Mouse (Mus musculus) G1E (cell line): ENCODE measurements at regions not wholly inside any gene's neighbourhood (a gene's known extent, or its start where the extent isn't known, plus 50 kb on each side); places are given as distances from the start of the nearest gene placed in this dataset.

Experiments used
- ATAC-seq: 2 replicates; pipeline ENCODE4 v1.8.0; 2016; ENCODE audit warnings: mild to moderate bottlenecking; ENCODE audit not compliant: insufficient number of reproducible peaks, poor library complexity, low FRiP score, severe bottlenecking; ENCODE audit errors: extremely low read depth
- DNase-seq: peaks from one replicate; pipeline ENCODE4 v3.0.0; 2012; ENCODE audit warnings: low spot score
- H3K27me3 ChIP-seq: 2 replicates; pipeline ENCODE4 v1.6.1; 2012; ENCODE audit warnings: mild to moderate bottlenecking, low read length, inconsistent platforms; ENCODE audit not compliant: insufficient read depth
- H3K36me3 ChIP-seq: replicated peaks from 2 replicates; pipeline ENCODE3; 2012; ENCODE audit warnings: mild to moderate bottlenecking, inconsistent platforms
- H3K4me1 ChIP-seq: 2 replicates; pipeline ENCODE4 v1.6.1; 2012; ENCODE audit warnings: low read depth, low read length, inconsistent platforms, mixed read lengths; ENCODE audit not compliant: insufficient read depth
- H3K4me3 ChIP-seq: 2 replicates; pipeline ENCODE4 v1.5.1; 2012; ENCODE audit warnings: low read depth, mild to moderate bottlenecking, inconsistent platforms, low read length, moderate library complexity, mixed read lengths
- H3K9me3 ChIP-seq: replicated peaks from 2 replicates; pipeline ENCODE4 v1.6.1; 2012; ENCODE audit warnings: inconsistent platforms
- CTCF ChIP-seq: IDR thresholded peaks from 2 replicates; pipeline ENCODE4 v1.5.1; 2012; ENCODE audit warnings: low read depth, low read length, inconsistent platforms, mixed read lengths
- GATA1 ChIP-seq: IDR thresholded peaks from 2 replicates; pipeline ENCODE4 v1.6.1; 2012; ENCODE audit warnings: borderline replicate concordance, low read length, inconsistent platforms, mixed read lengths
- GATA2 ChIP-seq: IDR thresholded peaks from 2 replicates; pipeline ENCODE4 v1.6.1; 2012; ENCODE audit warnings: low read depth, low read length, inconsistent platforms, borderline replicate concordance
- POLR2AphosphoS5 ChIP-seq: IDR thresholded peaks from 2 replicates; pipeline ENCODE4 v1.6.1; 2012; ENCODE audit warnings: low read depth, low read length, inconsistent platforms; ENCODE audit not compliant: insufficient replicate concordance
- TAL1 ChIP-seq: conservative IDR thresholded peaks from 2 replicates; pipeline ENCODE4 v1.6.1; 2012; ENCODE audit warnings: low read depth, low read length, inconsistent platforms, mixed read lengths

- no peaks in the 10 kb centered on the region for H3K4me1 ChIP-seq
- no peaks in the 10 kb centered on the region for H3K27me3 ChIP-seq
- H3K4me3 ChIP-seq, result no peak overlapping the region
- DNase-seq, result no peak
- ATAC-seq, result no peak
- TF ChIP-seq CTCF (no peak), GATA2 (no peak), GATA1 (no peak), POLR2AphosphoS5 (no peak), TAL1 (no peak)
- H3K36me3 ChIP-seq, result no peaks in the 10 kb centered on the region
- no peaks in the 10 kb centered on the region for H3K9me3 ChIP-seq
Measured at GRCm38 (mm10) chr2:45901892-45902291, 784.7 kb upstream of the Zeb2 start.

DNA sequence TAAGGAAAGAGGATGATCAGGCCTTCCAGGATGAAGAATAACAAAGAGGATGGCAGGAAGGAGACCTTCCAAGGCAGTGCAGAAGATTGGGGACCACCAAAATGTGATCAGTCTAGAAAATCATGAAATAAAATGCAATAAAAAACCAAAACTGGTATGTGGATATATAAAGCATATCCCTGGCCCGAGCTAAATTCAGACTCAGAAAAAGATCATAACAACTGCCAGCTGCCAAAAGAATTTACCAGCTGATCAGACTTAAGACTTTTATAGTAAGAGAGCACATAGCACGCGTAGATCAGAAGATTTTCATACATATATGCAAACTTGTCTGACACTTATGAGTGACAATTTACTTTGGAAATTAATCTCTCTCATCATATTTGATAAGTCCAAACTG, 767.5 kb upstream of the Zeb2 start:
- Histone ChIP-seq H3K4me3 (no peak overlapping the region), H3K4me1 (no peaks in the 10 kb centered on the region), H3K9me3 (no peaks in the 10 kb centered on the region), H3K27me3 (no peaks in the 10 kb centered on the region), H3K36me3 (no peaks in the 10 kb centered on the region)
- ATAC-seq, result no peak
- DNase-seq, result no peak
- no peak for TF ChIP-seq TAL1
- no peak for TF ChIP-seq GATA2
- no peak for TF ChIP-seq POLR2AphosphoS5
- TF ChIP-seq CTCF, result no peak
- TF ChIP-seq GATA1, result no peak

GRCm38 (mm10) chr2:45878656-45879055, 761.5 kb upstream of the Zeb2 start:
- TF ChIP-seq GATA2, result no peak
- Histone ChIP-seq H3K4me3 (no peak overlapping the region), H3K36me3 (no peaks in the 10 kb centered on the region), H3K4me1 (no peaks in the 10 kb centered on the region), H3K27me3 (no peaks in the 10 kb centered on the region), H3K9me3 (no peaks in the 10 kb centered on the region)
- DNase-seq (no peak), ATAC-seq (no peak)

- no peak for DNase-seq
- no peaks in the 10 kb centered on the region for H3K27me3 ChIP-seq
- no peaks in the 10 kb centered on the region for H3K4me1 ChIP-seq
- no peak for TF ChIP-seq TAL1
- TF ChIP-seq POLR2AphosphoS5, result no peak
- no peak for TF ChIP-seq GATA1
- no peak for TF ChIP-seq GATA2
- TF ChIP-seq CTCF, result no peak
- no peaks in the 10 kb centered on the region for H3K9me3 ChIP-seq
- H3K4me3 ChIP-seq, result no peak overlapping the region
- no peaks in the 10 kb centered on the region for H3K36me3 ChIP-seq
- no peak for ATAC-seq
Measured at GRCm38 (mm10) chr2:45859901-45860331, 742.7 kb upstream of the Zeb2 start.

- Histone ChIP-seq H3K4me1 (no peaks in the 10 kb centered on the region), H3K4me3 (no peak overlapping the region), H3K27me3 (no peaks in the 10 kb centered on the region), H3K9me3 (no peaks in the 10 kb centered on the region), H3K36me3 (no peaks in the 10 kb centered on the region)
- DNase-seq (no peak), ATAC-seq (no peak)
- TF ChIP-seq POLR2AphosphoS5 (no peak), GATA1 (no peak), GATA2 (no peak), CTCF (no peak), TAL1 (no peak)
Measured at GRCm38 (mm10) chr2:45859445-45859844, 742.2 kb upstream of the Zeb2 start.

GRCm38 (mm10) chr2:45850018-45850605, 732.9 kb upstream of the Zeb2 start:
- TF ChIP-seq TAL1, result no peak
- TF ChIP-seq CTCF, result no peak
- TF ChIP-seq POLR2AphosphoS5, result no peak
- no peak for TF ChIP-seq GATA1
- H3K4me3 ChIP-seq, result no peak overlapping the region
- no peaks in the 10 kb centered on the region for H3K36me3 ChIP-seq
- H3K9me3 ChIP-seq, result no peaks in the 10 kb centered on the region
- DNase-seq (no peak), ATAC-seq (no peak)
- H3K4me1 ChIP-seq, result no peaks in the 10 kb centered on the region
- H3K27me3 ChIP-seq, result no peaks in the 10 kb centered on the region

- no peaks in the 10 kb centered on the region for H3K36me3 ChIP-seq
- H3K27me3 ChIP-seq, result no peaks in the 10 kb centered on the region
- DNase-seq (no peak), ATAC-seq (no peak)
- H3K4me3 ChIP-seq, result no peak overlapping the region
- no peaks in the 10 kb centered on the region for H3K9me3 ChIP-seq
- no peaks in the 10 kb centered on the region for H3K4me1 ChIP-seq
- TF ChIP-seq GATA1, result no peak
- no peak for TF ChIP-seq TAL1
- no peak for TF ChIP-seq CTCF
- TF ChIP-seq POLR2AphosphoS5, result no peak
Measured at GRCm38 (mm10) chr2:45840389-45840788, 723.2 kb upstream of the Zeb2 start.
